Mouse (Mus musculus) forebrain, embryonic 13.5 days (tissue): ENCODE data around the gene Clec4n. TPM values are rescaled to one million over a fixed set of nuclear protein-coding genes. Genes with fewer than 3 reads are reported as not detected.

Experiments used
- polyA plus RNA-seq: library from polyadenylated mRNA; unstranded; fragments of >200 nt; fragmentation: Nextera tagmentation; extraction: Ambion mirVana; gene quantifications from 2 replicates; pipeline ENCODE4 v1.2.1, GENCODE M21; 2015

Clec4n gene
- polyA plus RNA-seq, 1 experiment from 2014 or later: 0.22 TPM

Other genes starting within 250 kb of the Clec4n start
- gene Clec4a4, start 239.5 kb upstream of the Clec4n start, polyA plus RNA-seq: not detected in 2 replicates
- gene Clec4b1, start 179.9 kb upstream of the Clec4n start, polyA plus RNA-seq: not detected in 2 replicates
- 0.31 and 0.93 TPM in 2 replicates for gene Clec4a2, start 123.4 kb upstream of the Clec4n start, polyA plus RNA-seq
- not detected in 2 replicates for gene Clec4b2, start 57.0 kb upstream of the Clec4n start, polyA plus RNA-seq
- not detected in 2 replicates for gene Clec4d, start 32.3 kb downstream of the Clec4n start, polyA plus RNA-seq
- gene Clec4e, start 60.0 kb downstream of the Clec4n start, polyA plus RNA-seq: not detected in 2 replicates
- gene Vmn2r19, start 78.5 kb downstream of the Clec4n start, polyA plus RNA-seq: not detected in 2 replicates
- gene Vmn2r20, start 188.3 kb downstream of the Clec4n start, polyA plus RNA-seq: not detected in 2 replicates